Mouse (Mus musculus) lung, embryonic 16.5 days (tissue): Measurements from ENCODE around the gene Ufl1. TPM values are rescaled to one million over a fixed set of nuclear protein-coding genes. Genes with fewer than 3 reads are reported as not detected.
"Not testable (repeated sequence)": the region's sequence is repeated elsewhere in the genome, so short reads cannot be mapped to it uniquely, and the experiment has no call there.

Experiments used
- ATAC-seq: fragments of 200-750 bp; cut with Nextera tagmentation; 2 replicates; pipeline ENCODE4 v1.8.0; 2017; ENCODE audit warnings: low read depth, mild to moderate bottlenecking, moderate library complexity
- H3K27ac ChIP-seq: fragments of 300-500 bp; sonication (generic); 2 replicates; pipeline ENCODE4 v1.5.1; 2014; ENCODE audit warnings: mild to moderate bottlenecking, control low read depth, low read length
- H3K27me3 ChIP-seq: fragments of 300-500 bp; sonication (generic); 2 replicates; pipeline ENCODE4 v1.6.1; 2014; ENCODE audit warnings: low read depth, low read length, mixed read lengths; ENCODE audit not compliant: control insufficient read depth, insufficient read depth
- H3K36me3 ChIP-seq: fragments of 300-500 bp; sonication (generic); 2 replicates; pipeline ENCODE4 v1.6.1; 2014; ENCODE audit warnings: low read length; ENCODE audit not compliant: control insufficient read depth, insufficient read depth
- H3K4me1 ChIP-seq: fragments of 300-500 bp; sonication (generic); replicated peaks from 2 replicates; pipeline ENCODE4 v1.6.1; 2014; ENCODE audit warnings: low read length, mixed read lengths; ENCODE audit not compliant: control insufficient read depth, insufficient read depth
- H3K4me2 ChIP-seq: fragments of 300-500 bp; sonication (generic); 2 replicates; pipeline ENCODE4 v1.6.1; 2014; ENCODE audit warnings: low read depth, low read length, control low read depth
- H3K4me3 ChIP-seq: fragments of 300-500 bp; sonication (generic); 2 replicates; pipeline ENCODE4 v1.5.1; 2014; ENCODE audit warnings: mild to moderate bottlenecking, low read length, control low read depth
- H3K9ac ChIP-seq: fragments of 300-500 bp; sonication (generic); 2 replicates; pipeline ENCODE4 v1.6.1; 2014; ENCODE audit warnings: low read length, control low read depth
- H3K9me3 ChIP-seq: fragments of 300-500 bp; sonication (generic); 2 replicates; pipeline ENCODE4 v1.6.1; 2016; ENCODE audit warnings: low read length; ENCODE audit not compliant: control insufficient read depth
- WGBS: fragments of 180-500 bp; shearing (Covaris S2); extraction: QIAGEN DNeasy Blood & Tissue Kit; methylation state at CpG from one replicate; pipeline ENCODE4 v1.1.7; 2014; 5-methylcytosine and 5-hydroxymethylcytosine counted together
- polyA plus RNA-seq: library from polyadenylated mRNA; unstranded; fragments of >200 nt; fragmentation: Nextera tagmentation; extraction: Ambion mirVana; gene quantifications from 2 replicates; pipeline ENCODE4 v1.2.1, GENCODE M21; 2015

Gene Ufl1
- polyA plus RNA-seq, 1 experiment from 2014 or later: 35.9 TPM

DNA sequence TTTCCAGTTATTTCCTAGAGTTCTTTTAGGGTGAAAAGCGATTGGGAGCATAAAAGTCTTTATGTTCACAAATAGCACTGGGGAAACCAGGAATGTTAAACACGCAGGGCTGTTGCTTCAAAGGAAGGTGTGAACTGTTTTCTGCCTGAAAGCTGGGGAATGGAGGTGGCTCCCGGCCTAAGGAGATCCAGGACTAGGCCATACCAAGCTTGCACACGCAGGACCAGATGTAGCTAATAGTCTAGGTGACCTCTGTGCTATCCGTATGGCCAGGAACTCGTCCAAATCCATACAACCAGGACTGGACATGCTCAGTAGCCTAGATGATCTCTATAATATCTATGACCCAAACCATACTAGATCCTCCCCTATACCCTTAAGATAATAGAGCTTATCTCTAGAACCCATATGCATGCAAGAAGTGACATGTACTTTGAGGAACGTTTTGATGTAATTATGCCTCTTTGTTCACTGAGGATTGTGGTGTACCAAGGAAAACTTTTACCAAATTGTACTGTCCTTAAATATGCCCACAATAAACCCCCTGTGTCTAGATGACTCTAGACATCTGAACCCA is 23.7 kb downstream of the Ufl1 start:
- Histone ChIP-seq H3K4me1 (no peaks in the 10 kb centered on the region), H3K36me3 (peaks cover 21% of the 10 kb centered on the region)
- WGBS: 89% methylated on average over 7 of the region's 7 CpGs

DNA sequence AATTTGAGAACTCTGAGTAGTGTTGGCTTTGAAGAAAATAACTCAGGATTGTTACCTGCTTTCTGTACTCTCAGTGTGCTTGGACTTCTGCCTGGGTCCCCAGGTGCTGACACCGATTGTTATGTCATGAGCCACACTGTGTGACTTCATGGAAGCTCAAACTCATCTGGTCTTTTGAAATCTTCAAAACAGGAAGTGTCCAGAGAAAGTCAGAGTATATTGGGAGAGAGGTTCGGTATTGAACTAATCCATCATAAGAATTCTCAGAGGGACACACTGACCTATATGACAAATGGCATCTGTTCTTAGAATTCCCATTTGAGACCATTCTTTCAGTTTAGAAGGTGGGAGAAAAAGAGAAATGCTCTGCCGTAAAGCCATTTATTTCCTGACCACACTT is 38.8 kb downstream of the Ufl1 start, which contains the start of gene Fhl5:
Fhl5 (minus strand) TSS at position 101 of the 400 bp plus-strand sequence.
- 73% methylated on average over 3 of the region's 3 CpGs for WGBS
- Histone ChIP-seq H3K36me3 (no peaks in the 10 kb centered on the region), H3K4me1 (no peaks in the 10 kb centered on the region), H3K4me3 (no peak within 1 kb of the TSS), H3K27ac (no peak within 1 kb of the TSS), H3K9ac (no peak within 1 kb of the TSS), H3K27me3 (no peaks in the 10 kb centered on the region), H3K4me2 (no peak within 1 kb of the TSS), H3K9me3 (no peaks in the 10 kb centered on the region)
- no peak for ATAC-seq

More for the DNA sequence above, 23.7 kb downstream of the Ufl1 start:
- Histone ChIP-seq H3K27ac (no peak overlapping the region), H3K4me2 (no peak overlapping the region), H3K27me3 (no peaks in the 10 kb centered on the region), H3K9me3 (no peaks in the 10 kb centered on the region), H3K4me3 (no peak overlapping the region), H3K9ac (no peak overlapping the region)
- no peak for ATAC-seq

- H3K4me2 ChIP-seq, H3K9ac ChIP-seq, H3K27ac ChIP-seq, ATAC-seq, H3K36me3 ChIP-seq, H3K9me3 ChIP-seq, H3K27me3 ChIP-seq, H3K4me1 ChIP-seq, H3K4me3 ChIP-seq: not testable (repeated sequence)
- WGBS: 85% methylated on average over 1 of the region's 1 CpGs
Observed at GRCm38 (mm10) chr4:25235663-25236062, 46.0 kb downstream of the Ufl1 start.

GRCm38 (mm10) chr4:25233767-25234166 is 47.9 kb downstream of the Ufl1 start:
- H3K4me1 ChIP-seq, H3K4me2 ChIP-seq, H3K27me3 ChIP-seq, H3K9ac ChIP-seq, H3K27ac ChIP-seq, ATAC-seq, H3K36me3 ChIP-seq, H3K9me3 ChIP-seq, H3K4me3 ChIP-seq: not testable (repeated sequence)
- WGBS: 79% methylated on average over 1 of the region's 1 CpGs

DNA sequence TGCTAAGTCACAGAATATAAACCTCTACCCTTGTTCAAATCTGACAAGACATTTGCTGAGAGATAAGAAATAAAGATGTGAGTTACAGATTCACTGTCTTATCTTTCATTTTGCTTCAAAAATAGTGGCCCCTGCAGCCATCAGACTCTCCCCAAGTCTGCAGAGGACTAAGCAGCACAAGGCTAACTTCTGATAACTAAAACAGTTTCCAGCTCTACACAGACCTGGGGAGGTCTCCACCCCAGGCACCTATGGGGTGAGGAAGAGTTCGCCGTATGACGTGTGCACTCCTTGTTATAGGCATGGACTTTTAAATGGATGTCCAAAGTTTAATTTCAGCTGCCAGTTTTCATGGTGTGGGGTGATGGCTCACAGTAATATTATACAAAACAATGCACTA is 49.1 kb downstream of the Ufl1 start:
- Histone ChIP-seq H3K36me3 (no peaks in the 10 kb centered on the region), H3K4me1 (no peaks in the 10 kb centered on the region), H3K27me3 (no peaks in the 10 kb centered on the region), H3K9ac (no peak overlapping the region), H3K27ac (no peak overlapping the region), H3K9me3 (no peaks in the 10 kb centered on the region), H3K4me3 (no peak overlapping the region), H3K4me2 (no peak overlapping the region)
- no peak for ATAC-seq
- WGBS: 79% methylated on average over 3 of the region's 3 CpGs

- Histone ChIP-seq H3K4me2 (no peak overlapping the region), H3K27ac (no peak overlapping the region), H3K4me1 (no peaks in the 10 kb centered on the region), H3K9ac (no peak overlapping the region), H3K4me3 (no peak overlapping the region), H3K27me3 (no peaks in the 10 kb centered on the region), H3K36me3 (no peaks in the 10 kb centered on the region), H3K9me3 (no peaks in the 10 kb centered on the region)
- ATAC-seq: no peak
- 18% methylated on average over 1 of the region's 1 CpGs for WGBS
Observed at GRCm38 (mm10) chr4:25227527-25227926, 54.1 kb downstream of the Ufl1 start.

DNA sequence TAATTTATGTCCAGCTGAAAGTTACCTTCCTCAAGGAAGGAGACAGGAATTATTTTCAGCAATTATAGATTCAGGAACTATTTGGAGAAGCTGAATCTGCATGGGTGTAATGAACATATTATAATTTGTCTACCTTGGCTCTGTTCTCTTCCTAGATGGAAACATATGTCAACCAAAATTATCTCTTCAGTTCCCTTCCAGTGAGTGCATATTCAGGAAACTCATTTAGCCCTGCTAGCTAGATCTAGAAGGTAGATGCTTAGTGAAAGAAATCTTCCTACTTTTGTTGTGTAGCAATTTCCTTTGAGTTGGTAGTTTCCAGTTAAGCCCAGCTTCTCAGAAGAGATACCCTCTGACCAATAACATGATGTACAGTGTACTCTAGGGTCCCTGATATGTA is 59.7 kb downstream of the Ufl1 start:
- Histone ChIP-seq H3K27me3 (no peaks in the 10 kb centered on the region), H3K36me3 (no peaks in the 10 kb centered on the region), H3K9ac (no peak overlapping the region), H3K4me3 (no peak overlapping the region), H3K4me1 (no peaks in the 10 kb centered on the region), H3K9me3 (no peaks in the 10 kb centered on the region), H3K4me2 (no peak overlapping the region), H3K27ac (no peak overlapping the region)
- ATAC-seq: no peak

DNA sequence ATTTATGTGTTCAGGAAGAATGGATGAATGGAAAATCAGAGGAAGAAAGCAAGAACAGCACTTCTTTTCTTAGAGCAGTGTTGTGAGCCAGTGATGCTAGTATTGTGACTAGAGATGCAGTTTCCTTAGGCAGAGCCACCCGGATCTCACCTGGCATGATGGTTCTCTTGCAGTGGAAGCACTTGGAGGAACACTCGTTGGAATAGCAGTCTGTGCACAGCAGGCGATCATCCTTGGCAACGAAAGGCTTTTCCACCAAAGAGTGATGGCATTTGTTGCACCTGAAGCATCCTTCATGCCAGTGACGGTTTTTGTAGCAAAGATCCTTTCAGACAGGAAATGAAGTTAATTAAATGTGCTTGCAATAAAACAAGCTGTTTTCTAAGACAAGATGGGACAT is 68.2 kb downstream of the Ufl1 start:
- H3K4me2 ChIP-seq: no peak overlapping the region
- no peaks in the 10 kb centered on the region for H3K9me3 ChIP-seq
- no peaks in the 10 kb centered on the region for H3K4me1 ChIP-seq
- ATAC-seq: no peak
- H3K4me3 ChIP-seq: no peak overlapping the region
- no peak overlapping the region for H3K9ac ChIP-seq
- H3K27me3 ChIP-seq: no peaks in the 10 kb centered on the region
- WGBS: 38% methylated on average over 5 of the region's 5 CpGs
- no peak overlapping the region for H3K27ac ChIP-seq
- no peaks in the 10 kb centered on the region for H3K36me3 ChIP-seq

DNA sequence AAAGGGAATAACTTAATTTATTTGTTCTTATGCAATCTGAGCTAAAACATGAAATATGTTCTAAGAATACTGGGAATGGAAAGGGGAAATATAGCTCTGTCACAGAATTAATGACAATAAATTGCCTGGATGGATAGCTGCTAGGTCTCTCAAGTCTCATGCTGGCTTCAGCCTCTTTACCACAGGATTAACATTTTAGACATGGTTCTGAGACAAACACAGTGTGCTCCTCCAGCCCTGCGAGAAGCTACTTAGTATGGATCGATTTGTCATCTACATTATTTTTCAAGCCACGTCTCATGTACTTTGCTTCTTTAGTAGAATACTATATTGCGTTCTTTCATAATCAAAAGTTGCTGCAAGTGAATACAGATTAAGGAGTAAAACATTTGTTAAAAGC is 75.5 kb downstream of the Ufl1 start:
- Histone ChIP-seq H3K36me3 (no peaks in the 10 kb centered on the region), H3K9ac (no peak overlapping the region), H3K27me3 (no peaks in the 10 kb centered on the region), H3K4me3 (no peak overlapping the region), H3K4me1 (no peaks in the 10 kb centered on the region), H3K9me3 (no peaks in the 10 kb centered on the region), H3K27ac (no peak overlapping the region), H3K4me2 (no peak overlapping the region)
- WGBS: 78% methylated on average over 4 of the region's 4 CpGs
- no peak for ATAC-seq
